Mouse (Mus musculus) heart, postnatal 14 days (tissue): ENCODE measurements around the gene Tlk2. TPM values are rescaled to one million over a fixed set of nuclear protein-coding genes. Genes with fewer than 3 reads are reported as not detected.

Experiments used
- DNase-seq, 2 experiments: peaks; one replicate each; pipeline ENCODE4 v3.0.0; 2021 to 2022
- intact Hi-C: fragments of 180-260 bp; cut with DNase I; formaldehyde crosslinking; loops from one replicate; pipeline ENCODE4 v1.15.1; 2025
- total RNA-seq, 2 experiments: library from RNA; stranded (reverse); gene quantifications; 2 replicates each; pipeline ENCODE4 v1.2.3; 2021

Tlk2 gene
- total RNA-seq, 2 experiments from 2014 or later = 37.9 to 43.9 TPM

- no peak for DNase-seq
- intact Hi-C loops = no loop called here
Measured at GRCm38 (mm10) chr11:105159673-105160360, 18.8 kb upstream of the Tlk2 start.

- intact Hi-C loops = no loop called here
- DNase-seq = no peak
Measured at GRCm38 (mm10) chr11:105161411-105161810, 17.2 kb upstream of the Tlk2 start.

- intact Hi-C loops = no loop called here
- no peak for DNase-seq
Measured at GRCm38 (mm10) chr11:105164516-105165510, 13.8 kb upstream of the Tlk2 start.

- intact Hi-C loops = no loop called here
Measured at GRCm38 (mm10) chr11:105166780-105167179, 11.8 kb upstream of the Tlk2 start.

GRCm38 (mm10) chr11:105179523-105179922, 916 bp downstream of the Tlk2 start:
- intact Hi-C loops = no loop called here
- DNase-seq = no peak

More at GRCm38 (mm10) chr11:105166780-105167179, 11.8 kb upstream of the Tlk2 start:
- DNase-seq = no peak

- intact Hi-C loops = loop anchor here (1.0 kb wide), 1 partner anchor 54 kb away; the partner anchor contains the start of gene Mettl2
- DNase-seq = peak; percentile 41 to 45
Measured at GRCm38 (mm10) chr11:105180471-105181091, 2.0 kb downstream of the Tlk2 start.

- intact Hi-C loops = loop anchor here (1.0 kb wide), 1 partner anchor 55 kb away; the partner anchor contains the start of gene Mettl2
- DNase-seq = peak; percentile 93 to 94
Measured at GRCm38 (mm10) chr11:105181126-105181637, 2.6 kb downstream of the Tlk2 start.

- intact Hi-C loops = loop anchor here (1.0 kb wide), 1 partner anchor 56 kb away; the partner anchor contains the start of gene Mettl2
- DNase-seq = peak; percentile 60 to 66
Measured at GRCm38 (mm10) chr11:105181689-105182460, 3.3 kb downstream of the Tlk2 start.

GRCm38 (mm10) chr11:105182461-105182855, 3.9 kb downstream of the Tlk2 start:
- intact Hi-C loops = no loop called here
- no peak for DNase-seq

GRCm38 (mm10) chr11:105184678-105185077, 6.1 kb downstream of the Tlk2 start:
- no peak for DNase-seq
- intact Hi-C loops = no loop called here

GRCm38 (mm10) chr11:105192186-105192585, 13.6 kb downstream of the Tlk2 start:
- no peak for DNase-seq
- intact Hi-C loops = no loop called here

- DNase-seq = no peak
- intact Hi-C loops = no loop called here
Measured at GRCm38 (mm10) chr11:105196893-105197662, 18.5 kb downstream of the Tlk2 start.

- intact Hi-C loops = no loop called here
- DNase-seq = no peak
Measured at GRCm38 (mm10) chr11:105202403-105202802, 23.8 kb downstream of the Tlk2 start.

- no peak for DNase-seq
- intact Hi-C loops = no loop called here
Measured at GRCm38 (mm10) chr11:105210007-105210406, 31.4 kb downstream of the Tlk2 start.

- no peak for DNase-seq
- intact Hi-C loops = no loop called here
Measured at GRCm38 (mm10) chr11:105214257-105214656, 35.6 kb downstream of the Tlk2 start.

- intact Hi-C loops = no loop called here
- no peak for DNase-seq
Measured at GRCm38 (mm10) chr11:105217771-105218170, 39.2 kb downstream of the Tlk2 start.

- intact Hi-C loops = no loop called here
- no peak for DNase-seq
Measured at GRCm38 (mm10) chr11:105234501-105234900, 55.9 kb downstream of the Tlk2 start.

GRCm38 (mm10) chr11:105240991-105241390, 62.4 kb downstream of the Tlk2 start:
- intact Hi-C loops = no loop called here
- no peak for DNase-seq

GRCm38 (mm10) chr11:105246369-105246768, 67.8 kb downstream of the Tlk2 start:
- DNase-seq = no peak
- intact Hi-C loops = no loop called here
